Mouse (Mus musculus) monocyte, adult 5-6 weeks (primary cell): ENCODE data around the gene Ltb. TPM values are rescaled to one million over a fixed set of nuclear protein-coding genes. Genes with fewer than 3 reads are reported as not detected.

ENCODE experiments used
- ATAC-seq: fragments of 153-309, 156-312 bp; replicated peaks from 2 replicates; pipeline ENCODE4 v1.8.0; 2017; ENCODE audit warnings: mild to moderate bottlenecking; ENCODE audit not compliant: low TSS enrichment, insufficient number of reproducible peaks, severe bottlenecking, poor library complexity, low FRiP score
- total RNA-seq: library from RNA; stranded (forward); fragments of 200-1000, 200-491, 200-594 nt; gene quantifications from 3 replicates; pipeline ENCODE4 v1.2.3, GENCODE M21; 2017

The Ltb gene
- total RNA-seq, 1 experiment from 2014 or later: 38.4 TPM

DNA sequence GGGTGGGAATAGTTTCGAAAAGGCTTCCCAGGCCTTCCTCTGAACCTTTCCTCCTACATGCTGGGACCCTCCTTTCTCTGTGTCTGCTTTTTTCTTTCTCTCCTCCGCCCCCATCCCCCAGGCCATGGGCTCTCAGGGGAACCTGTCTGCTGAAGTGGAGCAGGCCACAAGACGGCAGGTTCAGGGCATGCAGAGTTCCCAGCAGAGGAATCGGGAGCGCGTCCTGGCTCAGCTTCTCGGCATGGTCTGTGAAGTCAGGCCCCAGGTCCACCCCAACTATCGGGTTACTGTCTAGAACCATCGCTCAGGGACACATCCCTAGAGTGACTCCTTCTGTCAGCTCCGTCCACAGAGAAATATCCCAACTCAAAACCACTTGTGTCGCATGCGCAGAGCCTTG, 43.3 kb downstream of the Ltb start:
- ATAC-seq: no peak

DNA sequence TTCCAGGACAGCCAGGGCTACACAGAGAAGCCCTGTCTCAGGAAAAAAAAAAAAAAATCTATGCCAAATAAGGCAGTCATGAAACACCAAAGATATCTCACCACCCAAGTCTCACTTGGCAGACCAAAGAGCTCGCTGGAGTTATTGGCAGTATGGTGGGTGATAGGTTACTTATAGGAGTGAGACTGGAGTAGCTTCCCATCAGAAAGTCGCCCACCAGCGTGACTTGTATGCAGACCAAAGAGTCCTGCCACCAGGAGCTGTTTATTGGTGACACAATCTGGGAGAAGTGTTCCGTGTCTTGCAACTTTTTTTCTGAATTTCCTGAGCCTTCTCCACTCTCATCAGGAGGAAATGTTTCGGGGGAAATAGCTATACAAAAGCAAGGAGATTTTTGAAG, 45.5 kb downstream of the Ltb start:
- ATAC-seq: no peak

DNA sequence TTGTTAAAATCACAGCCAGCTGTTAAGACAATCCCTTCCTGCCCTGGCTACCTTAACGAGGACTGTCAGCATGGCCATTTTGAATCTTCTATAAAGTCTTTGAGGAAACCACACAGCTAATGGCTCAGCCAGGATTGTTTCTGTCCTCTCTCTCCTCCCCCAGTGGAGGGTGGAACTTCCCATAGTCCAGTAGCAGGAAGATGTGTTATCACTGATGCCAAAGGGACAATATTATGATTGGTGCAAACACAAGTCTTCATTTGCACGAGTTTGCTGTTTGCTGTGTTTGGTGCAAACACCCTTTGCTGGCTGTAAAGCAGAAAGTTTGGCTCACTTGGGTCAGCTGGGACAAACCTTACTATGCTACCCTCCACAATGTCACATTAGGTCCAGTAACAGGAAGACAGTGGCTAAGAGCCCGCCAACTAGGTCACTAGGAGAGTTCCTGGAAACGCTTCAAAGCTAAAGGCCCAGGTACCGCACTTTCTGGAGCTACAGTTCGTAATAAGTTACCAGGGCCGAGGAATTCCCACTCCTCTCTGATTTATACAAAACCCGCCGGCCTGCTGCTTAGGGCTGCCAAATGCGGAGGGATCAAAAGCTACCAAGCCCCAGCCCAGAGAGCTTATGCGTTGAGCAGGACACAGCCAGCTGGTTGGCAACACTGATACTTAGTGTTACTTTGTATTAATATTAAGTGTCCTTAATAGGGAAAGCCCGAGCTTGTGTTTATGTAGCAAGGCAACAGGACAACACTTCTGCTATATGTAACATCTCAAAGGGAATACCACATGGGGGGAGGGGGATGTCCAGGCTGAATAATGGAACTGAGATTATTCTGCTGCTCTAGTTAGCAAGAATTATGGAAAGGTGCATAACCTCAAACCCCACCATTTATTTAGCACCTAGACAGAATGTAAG, 46.4 kb downstream of the Ltb start:
- ATAC-seq: no peak

DNA sequence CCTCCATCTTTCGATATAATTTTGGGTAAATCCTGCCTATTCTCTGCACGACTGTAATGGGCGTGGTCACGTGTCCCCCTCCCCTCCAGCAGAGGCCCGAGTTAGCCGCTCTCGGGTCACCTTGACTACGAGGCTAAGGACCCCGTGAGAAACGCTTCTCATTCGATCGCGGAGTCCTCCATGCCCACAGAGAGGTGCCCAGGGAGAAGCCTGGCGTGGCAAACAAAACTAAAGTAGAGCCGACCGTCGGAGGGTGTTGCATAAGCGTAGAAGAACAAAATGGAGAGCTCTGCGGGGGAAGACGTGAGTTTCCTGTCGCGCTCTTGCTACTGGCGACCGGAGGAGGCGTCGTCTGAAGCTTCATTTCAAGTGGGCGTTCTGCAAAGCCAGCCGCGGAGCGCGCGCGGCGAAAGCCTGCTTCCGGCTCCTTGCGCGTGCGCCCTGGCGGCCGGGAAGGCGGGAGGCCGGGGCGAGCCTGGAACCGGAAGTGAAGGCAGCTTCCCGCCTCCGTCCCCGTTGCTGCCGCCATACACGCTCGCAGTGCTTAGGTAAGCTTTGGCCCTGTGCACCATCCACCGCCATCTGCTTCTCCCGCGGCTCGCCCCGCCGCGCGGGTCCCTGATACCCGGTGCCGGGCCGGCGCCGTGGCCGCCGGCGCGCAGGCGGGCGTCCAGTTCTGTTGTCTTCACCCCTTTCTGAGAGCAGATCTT, 47.2 kb downstream of the Ltb start, which contains the start of gene Ddx39b:
TSS of gene Ddx39b (plus strand) at position 442 of the 710 bp plus-strand sequence.
- ATAC-seq: peak; percentile 55

DNA sequence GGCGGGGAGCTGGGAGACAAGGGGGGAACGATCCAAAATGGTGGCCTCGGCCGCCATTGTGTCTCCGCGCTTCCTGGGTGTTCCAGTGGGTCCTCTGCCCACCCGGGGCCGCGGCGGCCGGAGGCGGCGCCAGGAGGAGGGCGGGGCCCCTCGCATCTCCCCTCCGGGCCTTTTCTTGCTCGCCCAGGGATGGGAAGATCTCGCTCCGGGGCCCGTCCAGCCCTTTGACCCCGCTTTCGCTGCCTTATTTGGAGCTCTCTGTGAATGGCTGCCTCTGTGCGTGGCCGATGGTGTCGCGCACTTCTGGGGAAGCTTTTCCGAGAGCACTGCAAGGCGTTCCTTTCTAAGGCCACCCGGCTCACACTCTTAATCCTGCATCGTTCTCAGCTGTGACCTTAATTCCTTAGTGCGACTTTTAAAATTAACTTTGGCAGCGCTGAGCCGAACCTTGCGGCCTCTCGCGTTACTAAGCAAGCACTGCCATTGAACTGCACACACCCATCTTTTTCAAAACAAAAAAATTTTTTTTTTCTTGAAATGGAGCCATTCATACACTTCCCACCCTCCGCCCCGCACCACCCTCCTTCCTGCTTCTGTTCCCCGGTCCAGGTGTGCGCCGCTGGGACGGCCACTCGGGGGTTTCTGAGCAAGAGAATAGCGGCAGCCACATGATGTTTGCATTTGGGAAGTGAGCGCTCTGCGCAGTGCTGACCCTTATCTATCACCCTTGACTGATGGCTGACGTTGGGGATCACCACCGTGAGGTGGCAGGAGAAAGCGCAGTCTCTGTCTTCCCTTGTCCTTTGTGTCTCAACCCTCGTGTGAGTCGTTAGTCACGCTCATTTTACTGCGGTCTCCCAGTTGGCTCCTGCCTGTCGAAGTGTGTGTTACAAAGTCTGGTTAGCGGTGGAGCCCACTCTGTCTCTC, 48.0 kb downstream of the Ltb start:
- peak; percentile 36 for ATAC-seq

DNA sequence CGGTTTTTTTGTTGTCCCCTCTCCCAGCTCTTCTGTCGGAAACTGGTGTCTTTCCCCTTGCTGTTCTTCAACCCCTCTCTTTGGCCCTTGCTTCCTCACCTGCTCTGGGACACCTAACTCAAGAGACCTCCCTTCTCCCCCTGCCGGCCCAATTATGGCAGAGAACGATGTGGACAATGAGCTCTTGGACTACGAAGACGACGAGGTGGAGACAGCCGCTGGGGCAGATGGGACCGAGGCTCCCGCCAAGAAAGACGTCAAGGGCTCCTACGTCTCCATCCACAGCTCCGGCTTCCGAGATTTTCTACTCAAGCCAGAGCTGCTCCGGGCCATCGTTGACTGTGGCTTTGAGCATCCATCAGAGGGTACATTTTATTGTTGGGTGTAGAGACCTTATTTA, 48.8 kb downstream of the Ltb start:
- ATAC-seq: no peak

DNA sequence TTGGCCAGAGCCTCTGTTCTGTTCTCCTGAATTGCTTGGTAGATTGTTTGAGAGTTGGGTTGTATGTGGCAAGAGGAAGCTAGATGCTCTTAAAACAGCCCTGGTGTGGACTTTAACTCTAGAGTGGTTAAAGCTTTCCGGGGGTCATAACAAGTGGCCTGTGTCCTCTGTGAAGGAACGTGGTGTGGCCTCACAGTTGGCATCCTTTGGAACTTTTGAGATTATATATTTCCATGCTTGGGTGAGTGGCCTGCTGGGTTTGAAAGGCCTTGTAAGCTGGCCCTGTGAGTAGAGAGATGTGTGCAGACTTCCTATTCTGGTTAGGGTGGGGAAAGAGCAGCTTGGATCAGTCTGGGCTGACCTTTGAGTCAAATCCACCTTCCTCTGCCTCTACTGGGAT, 50.8 kb downstream of the Ltb start:
- no peak for ATAC-seq

Other genes with a start within 250 kb of the Ltb start
- gene Hspa1b, start 235.2 kb upstream of the Ltb start, total RNA-seq: 12.5 to 375 TPM (median 15.8 TPM) in 3 replicates
- gene Gm20481, start 224.5 kb upstream of the Ltb start, total RNA-seq: 1.4 TPM in 1 of 3 replicates, not detected in the others
- 4.9 to 201 TPM (median 8.6 TPM) in 3 replicates for gene Hspa1a, start 222.3 kb upstream of the Ltb start, total RNA-seq
- 1.1 to 1.7 TPM in 2 of 3 replicates, not detected in the other for gene Hspa1l, start 221.7 kb upstream of the Ltb start, total RNA-seq
- gene Lsm2, start 212.6 kb upstream of the Ltb start, total RNA-seq: 9.3 to 13.9 TPM (median 10.6 TPM) in 3 replicates
- 89.9 to 126 TPM (median 116 TPM) in 3 replicates for gene Vars, start 193.5 kb upstream of the Ltb start, total RNA-seq
- gene Vwa7, start 177.9 kb upstream of the Ltb start, total RNA-seq: not detected in 3 replicates
- 1.2 TPM in 1 of 3 replicates, not detected in the others for gene Sapcd1, start 166.4 kb upstream of the Ltb start, total RNA-seq
- 0.76 to 1.6 TPM in 2 of 3 replicates, not detected in the other for gene Msh5, start 147.7 kb upstream of the Ltb start, total RNA-seq
- 356 to 514 TPM (median 477 TPM) in 3 replicates for gene Clic1, start 144.5 kb upstream of the Ltb start, total RNA-seq
- 1.1 TPM in 1 of 3 replicates, not detected in the others for gene Ddah2, start 135.4 kb upstream of the Ltb start, total RNA-seq
- gene Ly6g6c, start 129.1 kb upstream of the Ltb start, total RNA-seq: not detected in 3 replicates
- gene Mpig6b, start 128.3 kb upstream of the Ltb start, total RNA-seq: 0.57 to 3.1 TPM (median 0.75 TPM) in 3 replicates
- not detected in 3 replicates for gene Ly6g6e, start 117.5 kb upstream of the Ltb start, total RNA-seq
- gene Ly6g6d, start 116.4 kb upstream of the Ltb start, total RNA-seq: 2.3 TPM in 1 of 3 replicates, not detected in the others
- gene Ly6g6f, start 108.8 kb upstream of the Ltb start, total RNA-seq: 0.39 TPM in 1 of 3 replicates, not detected in the others
- 24.3 to 47.0 TPM (median 28.3 TPM) in 3 replicates for gene Abhd16a, start 105.2 kb upstream of the Ltb start, total RNA-seq
- gene Ly6g5c, start 86.2 kb upstream of the Ltb start, total RNA-seq: not detected in 3 replicates
- not detected in 3 replicates for gene Ly6g5b, start 79.0 kb upstream of the Ltb start, total RNA-seq
- 62.4 to 126 TPM (median 65.8 TPM) in 3 replicates for gene Gpank1, start 73.0 kb upstream of the Ltb start, total RNA-seq
- 188 to 293 TPM (median 226 TPM) in 3 replicates for gene Csnk2b, start 72.4 kb upstream of the Ltb start, total RNA-seq
- gene D17H6S53E, start 68.1 kb upstream of the Ltb start, total RNA-seq: 33.5 to 43.7 TPM (median 42.6 TPM) in 3 replicates
- 1.4 TPM in 1 of 3 replicates, not detected in the others for gene Apom, start 62.4 kb upstream of the Ltb start, total RNA-seq
- 72.4 to 192 TPM (median 104 TPM) in 3 replicates for gene Bag6, start 59.3 kb upstream of the Ltb start, total RNA-seq
- gene Prrc2a, start 29.5 kb upstream of the Ltb start, total RNA-seq: 21.3 to 57.6 TPM (median 32.1 TPM) in 3 replicates
- gene Aif1, start 18.4 kb upstream of the Ltb start, total RNA-seq: 20.7 to 64.8 TPM (median 31.9 TPM) in 3 replicates
- 763 to 1,006 TPM (median 964 TPM) in 3 replicates for gene Lst1, start 6.0 kb upstream of the Ltb start, total RNA-seq
- 37.0 to 62.7 TPM (median 38.1 TPM) in 3 replicates for gene Tnf, start 7.6 kb downstream of the Ltb start, total RNA-seq
- gene Lta, start 10.9 kb downstream of the Ltb start, total RNA-seq: 1.7 TPM in 1 of 3 replicates, not detected in the others
- gene Gm16181, start 26.4 kb downstream of the Ltb start, total RNA-seq: 0.64 to 2.9 TPM (median 2.7 TPM) in 3 replicates
- 1.4 to 6.5 TPM (median 2.6 TPM) in 3 replicates for gene Atp6v1g2, start 39.2 kb downstream of the Ltb start, total RNA-seq
- gene Nfkbil1, start 41.4 kb downstream of the Ltb start, total RNA-seq: 3.6 to 10.9 TPM (median 5.1 TPM) in 3 replicates
- 98.8 to 141 TPM (median 101 TPM) in 3 replicates for gene Ddx39b, start 47.3 kb downstream of the Ltb start, total RNA-seq
- 2,987 to 4,272 TPM (median 3,836 TPM) in 3 replicates for gene H2-D1, start 68.3 kb downstream of the Ltb start, total RNA-seq
- gene H2-Q1, start 126.0 kb downstream of the Ltb start, total RNA-seq: 0.11 to 0.38 TPM in 2 of 3 replicates, not detected in the other
- gene H2-Q2, start 147.8 kb downstream of the Ltb start, total RNA-seq: not detected in 3 replicates
- gene H2-Q4, start 185.2 kb downstream of the Ltb start, total RNA-seq: 159 to 219 TPM (median 177 TPM) in 3 replicates
- gene H2-Q6, start 230.4 kb downstream of the Ltb start, total RNA-seq: 235 to 503 TPM (median 268 TPM) in 3 replicates
- gene H2-Q7, start 244.7 kb downstream of the Ltb start, total RNA-seq: 209 to 404 TPM (median 224 TPM) in 3 replicates